Mouse (Mus musculus): Measurements from ENCODE around the gene Jakmip3. TPM values are rescaled to one million over a fixed set of nuclear protein-coding genes. Genes with fewer than 3 reads are reported as not detected.

Jakmip3 gene
- polyA plus RNA-seq, 1 experiment from 2014 or later = 5.5 TPM

DNA sequence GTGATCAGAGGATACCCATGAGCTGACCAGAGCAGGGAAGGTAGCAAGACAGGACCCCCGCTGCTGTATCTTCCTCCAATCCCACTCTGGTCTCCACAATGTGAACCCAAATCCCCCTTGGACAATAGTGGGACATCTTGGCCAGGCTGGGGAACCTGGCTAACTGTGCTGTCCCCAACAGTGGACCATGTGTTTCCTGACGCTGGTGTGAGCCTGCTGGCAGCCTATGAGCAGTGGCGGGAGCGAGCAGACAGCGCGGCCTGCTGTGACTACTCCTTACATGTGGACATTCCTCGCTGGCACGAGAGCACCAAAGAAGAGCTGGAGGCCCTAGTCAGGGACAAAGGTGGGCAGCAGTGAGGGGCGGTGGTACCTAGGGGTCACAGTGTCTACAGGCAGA, 151.2 kb downstream of the Jakmip3 start:
- Histone ChIP-seq H3K9ac (no peak overlapping the region), H3K4me3 (no peak overlapping the region), H3K27me3 (replicated peaks) (no peaks in the 10 kb centered on the region), H3K4me1 (peaks cover 35% of the 10 kb centered on the region), H3K27ac (no peak overlapping the region), H3K9me3 (no peaks in the 10 kb centered on the region), H3K36me3 (peaks cover 77% of the 10 kb centered on the region), H3K4me2 (replicated peaks) (no peak overlapping the region)
- WGBS = 91% methylated on average over 9 of the region's 9 CpGs
- ATAC-seq (ENCODE audit: low FRiP score, low read depth) = no peak

- Histone ChIP-seq H3K27ac (no peak overlapping the region), H3K4me1 (peaks cover 27% of the 10 kb centered on the region), H3K4me3 (no peak overlapping the region), H3K36me3 (peaks cover 85% of the 10 kb centered on the region), H3K4me2 (replicated peaks) (no peak overlapping the region), H3K9me3 (no peaks in the 10 kb centered on the region), H3K27me3 (replicated peaks) (no peaks in the 10 kb centered on the region), H3K9ac (no peak overlapping the region)
- 95% methylated on average over 5 of the region's 5 CpGs for WGBS
- no peak for ATAC-seq (ENCODE audit: low FRiP score, low read depth)
These were observed 152.1 kb downstream of the Jakmip3 start for GRCm38 (mm10) chr7:139092676-139093075.

- no peaks in the 10 kb centered on the region for H3K27me3 ChIP-seq (replicated peaks)
- H3K9ac ChIP-seq = no peak overlapping the region
- peaks cover 90% of the 10 kb centered on the region for H3K36me3 ChIP-seq
- H3K27ac ChIP-seq = no peak overlapping the region
- WGBS = 95% methylated on average over 5 of the region's 5 CpGs
- peaks cover 22% of the 10 kb centered on the region for H3K4me1 ChIP-seq
- no peak for ATAC-seq (ENCODE audit: low FRiP score, low read depth)
- no peak overlapping the region for H3K4me2 ChIP-seq (replicated peaks)
- H3K4me3 ChIP-seq = no peak overlapping the region
- H3K9me3 ChIP-seq = no peaks in the 10 kb centered on the region
These were observed 152.6 kb downstream of the Jakmip3 start for GRCm38 (mm10) chr7:139093124-139093523.

GRCm38 (mm10) chr7:139093781-139094180, 153.3 kb downstream of the Jakmip3 start:
- H3K36me3 ChIP-seq = peaks cover 94% of the 10 kb centered on the region
- no peak for ATAC-seq (ENCODE audit: low FRiP score, low read depth)

GRCm38 (mm10) chr7:139094761-139095160, 154.2 kb downstream of the Jakmip3 start:
- H3K4me3 ChIP-seq = no peak overlapping the region
- H3K9ac ChIP-seq = no peak overlapping the region
- ATAC-seq (ENCODE audit: low FRiP score, low read depth) = no peak
- 89% methylated on average over 6 of the region's 6 CpGs for WGBS
- H3K27me3 ChIP-seq (replicated peaks) = no peaks in the 10 kb centered on the region
- H3K4me1 ChIP-seq = peaks cover 7% of the 10 kb centered on the region; the same call in 1 of the 2 replicates
- H3K27ac ChIP-seq = no peak overlapping the region
- peaks cover 99% of the 10 kb centered on the region for H3K36me3 ChIP-seq
- H3K4me2 ChIP-seq (replicated peaks) = no peak overlapping the region
- no peaks in the 10 kb centered on the region for H3K9me3 ChIP-seq

More at GRCm38 (mm10) chr7:139093781-139094180, 153.3 kb downstream of the Jakmip3 start:
- H3K27me3 ChIP-seq (replicated peaks) = no peaks in the 10 kb centered on the region
- no peak overlapping the region for H3K4me2 ChIP-seq (replicated peaks)
- no peak overlapping the region for H3K27ac ChIP-seq
- 84% methylated on average over 7 of the region's 7 CpGs for WGBS
- no peak overlapping the region for H3K4me3 ChIP-seq
- H3K9ac ChIP-seq = no peak overlapping the region
- peaks cover 16% of the 10 kb centered on the region for H3K4me1 ChIP-seq
- H3K9me3 ChIP-seq = no peaks in the 10 kb centered on the region

- ATAC-seq (ENCODE audit: low FRiP score, low read depth) = no peak
- Histone ChIP-seq H3K9me3 (no peaks in the 10 kb centered on the region), H3K4me1 (peaks cover 2% of the 10 kb centered on the region; the same call in 1 of the 2 replicates), H3K27me3 (replicated peaks) (no peaks in the 10 kb centered on the region), H3K4me3 (no peak overlapping the region), H3K9ac (no peak overlapping the region), H3K4me2 (replicated peaks) (no peak overlapping the region), H3K27ac (no peak overlapping the region), H3K36me3 (peaks cover 99% of the 10 kb centered on the region)
- 87% methylated on average over 7 of the region's 7 CpGs for WGBS
These were observed 154.8 kb downstream of the Jakmip3 start for GRCm38 (mm10) chr7:139095282-139095681.

DNA sequence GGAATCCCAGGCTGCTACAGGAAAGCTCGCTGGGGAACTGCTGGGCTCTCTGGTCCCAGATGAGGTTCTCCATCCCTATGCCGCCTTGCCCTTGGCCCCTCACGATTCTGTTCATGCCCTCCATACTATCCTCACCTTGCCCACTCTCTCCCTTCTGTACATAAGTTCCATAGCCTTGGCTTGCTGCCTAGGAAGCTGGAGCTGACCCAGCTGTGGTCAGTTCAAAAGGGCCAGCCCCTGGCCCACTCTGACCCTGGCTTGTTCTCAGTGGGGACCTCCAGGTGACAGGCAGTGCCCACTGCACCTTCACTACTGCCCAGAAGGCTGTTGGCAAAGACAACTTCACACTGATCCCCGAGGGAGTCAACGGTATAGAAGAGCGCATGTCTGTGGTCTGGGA, 155.9 kb downstream of the Jakmip3 start:
- 91% methylated on average over 6 of the region's 6 CpGs for WGBS
- no peaks in the 10 kb centered on the region for H3K9me3 ChIP-seq
- 0 out of 2 replicates have a peak, but pooled peaks have one; percentile 5 for ATAC-seq (ENCODE audit: low FRiP score, low read depth)
- H3K4me1 ChIP-seq = no peaks in the 10 kb centered on the region; the same call in 1 of the 2 replicates
- no peaks in the 10 kb centered on the region for H3K27me3 ChIP-seq (replicated peaks)
- peaks cover 99% of the 10 kb centered on the region for H3K36me3 ChIP-seq
- H3K4me2 ChIP-seq (replicated peaks) = no peak overlapping the region
- no peak overlapping the region for H3K9ac ChIP-seq
- H3K4me3 ChIP-seq = no peak overlapping the region
- H3K27ac ChIP-seq = no peak overlapping the region

GRCm38 (mm10) chr7:139100531-139101095, 160.1 kb downstream of the Jakmip3 start:
- Histone ChIP-seq H3K36me3 (peaks cover 67% of the 10 kb centered on the region), H3K4me2 (replicated peaks) (no peak overlapping the region), H3K4me3 (no peak overlapping the region), H3K27ac (no peak overlapping the region), H3K9me3 (no peaks in the 10 kb centered on the region), H3K4me1 (no peaks in the 10 kb centered on the region; the same call in 1 of the 2 replicates), H3K27me3 (replicated peaks) (no peaks in the 10 kb centered on the region), H3K9ac (no peak overlapping the region)
- WGBS = 75% methylated on average over 12 of the region's 12 CpGs
- ATAC-seq (ENCODE audit: low FRiP score, low read depth) = no peak

DNA sequence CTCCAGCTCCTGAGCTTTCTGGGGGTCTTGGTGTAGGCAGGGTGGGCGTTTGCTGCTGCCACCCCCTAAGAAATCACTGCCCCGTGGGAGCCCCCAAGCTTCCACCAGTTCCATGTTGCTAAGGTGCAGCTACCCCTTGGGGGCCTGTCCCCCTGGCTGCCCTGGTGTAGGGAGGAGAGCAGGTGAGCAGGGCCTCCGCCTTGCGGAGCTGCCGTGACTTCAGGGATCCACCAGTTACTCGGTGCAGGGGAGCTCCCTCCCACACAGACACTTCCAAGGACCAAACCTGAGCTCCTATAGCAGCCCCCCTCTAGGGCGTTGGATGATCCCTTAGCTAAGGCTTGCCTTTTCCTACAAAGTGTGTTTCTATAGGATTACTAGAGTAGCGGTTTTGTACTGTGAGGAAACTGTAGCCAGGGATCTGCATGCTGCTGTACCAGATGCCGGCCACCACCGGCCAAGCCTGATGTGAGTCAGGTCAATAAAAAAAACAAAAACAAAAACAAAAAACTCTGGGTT, 160.8 kb downstream of the Jakmip3 start:
- Histone ChIP-seq H3K9ac (no peak overlapping the region), H3K27ac (no peak overlapping the region), H3K9me3 (no peaks in the 10 kb centered on the region), H3K27me3 (replicated peaks) (no peaks in the 10 kb centered on the region), H3K4me1 (no peaks in the 10 kb centered on the region; the same call in 1 of the 2 replicates), H3K4me3 (no peak overlapping the region), H3K36me3 (peaks cover 59% of the 10 kb centered on the region), H3K4me2 (replicated peaks) (no peak overlapping the region)
- ATAC-seq (ENCODE audit: low FRiP score, low read depth) = no peak
- 79% methylated on average over 10 of the region's 10 CpGs for WGBS

DNA sequence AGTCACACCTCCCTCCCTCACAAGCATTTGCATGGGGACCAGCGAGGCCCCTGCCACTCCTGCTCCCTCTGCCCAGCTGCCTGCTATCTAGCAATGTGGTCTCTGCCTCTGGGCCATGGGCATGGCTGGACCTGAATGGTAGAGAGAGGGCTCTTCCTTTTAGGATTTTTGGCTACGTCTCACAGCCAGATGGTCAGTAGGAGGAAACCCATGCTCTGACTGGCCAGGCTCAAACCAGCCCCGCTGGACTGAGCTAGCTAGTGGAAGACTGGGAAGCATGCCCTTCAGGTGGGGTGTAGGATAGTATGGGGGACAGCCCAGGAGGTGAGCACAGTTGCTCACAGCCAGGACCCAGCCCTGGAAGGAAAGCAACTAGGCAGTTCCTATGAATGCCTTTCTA, 161.3 kb downstream of the Jakmip3 start:
- Histone ChIP-seq H3K9me3 (no peaks in the 10 kb centered on the region), H3K4me3 (no peak overlapping the region), H3K9ac (no peak overlapping the region), H3K36me3 (peaks cover 54% of the 10 kb centered on the region), H3K27ac (no peak overlapping the region), H3K27me3 (replicated peaks) (no peaks in the 10 kb centered on the region), H3K4me1 (no peaks in the 10 kb centered on the region; the same call in 1 of the 2 replicates), H3K4me2 (replicated peaks) (no peak overlapping the region)
- no peak for ATAC-seq (ENCODE audit: low FRiP score, low read depth)
- 74% methylated on average over 3 of the region's 3 CpGs for WGBS

DNA sequence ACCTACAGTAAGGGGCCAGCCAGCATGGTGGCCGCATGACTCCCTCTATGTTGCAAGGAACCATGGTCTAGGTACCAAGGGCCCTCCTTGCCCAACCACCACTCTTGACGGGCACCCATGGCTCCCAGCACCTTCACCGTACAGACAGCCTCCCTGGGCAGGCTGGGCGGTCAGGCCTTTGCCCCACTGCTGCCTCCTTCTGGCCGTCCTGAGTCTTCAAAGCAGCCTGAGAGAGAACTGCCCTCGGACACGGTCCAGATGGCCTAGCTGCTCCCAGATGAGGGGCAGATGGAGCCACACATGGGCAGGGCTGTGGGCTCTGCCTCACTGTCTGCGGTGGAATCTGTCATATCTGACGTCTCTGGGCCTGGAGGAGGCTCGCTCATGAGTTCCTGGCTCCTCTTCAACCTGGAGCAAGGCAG, 163.4 kb downstream of the Jakmip3 start:
- Histone ChIP-seq H3K9ac (no peak overlapping the region), H3K4me3 (no peak overlapping the region), H3K4me2 (replicated peaks) (no peak overlapping the region), H3K27ac (no peak overlapping the region; the same call in 1 of the 2 replicates), H3K27me3 (replicated peaks) (no peaks in the 10 kb centered on the region), H3K36me3 (peaks cover 34% of the 10 kb centered on the region), H3K4me1 (no peaks in the 10 kb centered on the region; the same call in 1 of the 2 replicates), H3K9me3 (no peaks in the 10 kb centered on the region)
- peak; percentile 61 for ATAC-seq (ENCODE audit: low FRiP score, low read depth)
- WGBS = 57% methylated on average over 10 of the region's 10 CpGs

DNA sequence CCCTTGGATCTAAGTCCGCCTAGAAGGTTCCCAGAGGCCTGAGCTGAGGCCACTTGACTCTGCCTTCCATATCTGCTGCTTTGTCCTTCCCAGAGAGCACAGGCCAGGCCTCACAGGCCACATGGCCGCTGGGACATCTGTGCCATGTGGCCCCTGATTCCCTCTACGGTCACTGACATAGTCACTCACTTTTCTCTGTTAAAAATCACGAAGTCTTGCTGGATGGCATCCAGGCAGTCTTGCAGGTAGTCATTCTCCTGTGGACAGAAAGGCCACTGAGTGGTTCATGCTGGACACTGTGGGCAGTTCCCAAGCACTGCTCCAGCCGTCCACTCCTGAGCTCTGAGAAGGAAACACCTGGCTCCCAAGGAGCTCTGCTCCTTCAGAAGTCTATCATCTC, 164.5 kb downstream of the Jakmip3 start:
- Histone ChIP-seq H3K27ac (no peak overlapping the region), H3K27me3 (replicated peaks) (no peaks in the 10 kb centered on the region), H3K9me3 (no peaks in the 10 kb centered on the region), H3K4me1 (no peaks in the 10 kb centered on the region; the same call in 1 of the 2 replicates), H3K4me2 (replicated peaks) (no peak overlapping the region), H3K9ac (no peak overlapping the region), H3K4me3 (no peak overlapping the region), H3K36me3 (peaks cover 23% of the 10 kb centered on the region)
- no peak for ATAC-seq (ENCODE audit: low FRiP score, low read depth)
- WGBS = 86% methylated on average over 5 of the region's 5 CpGs

- Histone ChIP-seq H3K4me1 (no peaks in the 10 kb centered on the region; the same call in 1 of the 2 replicates), H3K36me3 (peaks cover 17% of the 10 kb centered on the region), H3K4me2 (replicated peaks) (no peak overlapping the region), H3K9ac (no peak overlapping the region), H3K9me3 (no peaks in the 10 kb centered on the region), H3K4me3 (no peak overlapping the region), H3K27me3 (replicated peaks) (no peaks in the 10 kb centered on the region), H3K27ac (no peak overlapping the region)
- WGBS = 87% methylated on average over 7 of the region's 7 CpGs
- no peak for ATAC-seq (ENCODE audit: low FRiP score, low read depth)
These were observed 165.2 kb downstream of the Jakmip3 start for GRCm38 (mm10) chr7:139105705-139106104.
